Mouse (Mus musculus) megakaryocyte, embryonic 14.5 days (primary cell): ENCODE measurements around the gene Bcar3.

Experiments
- FLI1 ChIP-seq: IDR thresholded peaks from 2 replicates; pipeline ENCODE4 v1.6.1; 2012; ENCODE audit warnings: low read length, inconsistent platforms, mixed read lengths
- GATA1 ChIP-seq: IDR thresholded peaks from 3 replicates; pipeline ENCODE4 v1.6.1; 2012; ENCODE audit warnings: mixed read lengths, low read length, inconsistent platforms, borderline replicate concordance

DNA sequence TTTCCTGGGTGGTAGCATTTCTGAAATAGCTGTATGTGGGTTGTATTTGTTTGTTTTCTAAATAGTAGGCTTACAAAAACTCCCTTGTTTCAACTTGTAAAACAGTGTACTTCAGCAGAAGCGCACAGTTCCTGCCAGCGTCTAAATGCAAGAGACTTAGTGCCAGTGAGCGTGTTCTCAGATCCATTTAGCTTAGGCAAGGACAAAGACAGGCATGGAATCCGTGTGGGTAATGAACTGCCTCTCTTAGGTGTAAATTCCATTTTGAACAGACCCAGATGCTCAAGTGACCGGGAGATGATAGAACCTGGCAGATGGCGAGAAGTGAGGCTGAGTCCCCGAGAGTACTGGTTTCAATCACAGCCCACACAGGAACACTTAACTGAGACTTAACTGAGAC lies 65.5 kb downstream of the Bcar3 start:
- TF ChIP-seq FLI1 (no peak), GATA1 (no peak)
